Mouse (Mus musculus) splenic B cell, adult 2 months (primary cell): ENCODE data around the gene Cfap20.
A peak's percentile ranks its signal among the peaks of the same experiment; 100 is the strongest.
"Not testable (repeated sequence)": the region's sequence is repeated elsewhere in the genome, so short reads cannot be mapped to it uniquely, and the experiment has no call there.

Source experiments
- DNase-seq: peaks from one replicate; pipeline ENCODE4 v3.0.0-alpha.2; 2011; ENCODE audit warnings: low read depth, low spot score
- H3K27me3 ChIP-seq: 2 replicates; pipeline ENCODE4 v1.6.1; 2012; ENCODE audit warnings: mild to moderate bottlenecking, low read length, moderate library complexity, mixed read lengths; ENCODE audit not compliant: control insufficient read depth, poor library complexity, insufficient read depth, severe bottlenecking
- H3K36me3 ChIP-seq: 2 replicates; pipeline ENCODE4 v1.6.1; 2012; ENCODE audit warnings: mild to moderate bottlenecking, low read length, moderate library complexity, mixed read lengths; ENCODE audit not compliant: control insufficient read depth, poor library complexity, insufficient read depth, severe bottlenecking

The Cfap20 gene

GRCm38 (mm10) chr8:95392604-95393003 is 42.1 kb downstream of the Cfap20 start:
- DNase-seq, result no peak
- Histone ChIP-seq H3K27me3 (no peaks in the 10 kb centered on the region), H3K36me3 (no peaks in the 10 kb centered on the region)

- H3K27me3 ChIP-seq, result no peaks in the 10 kb centered on the region
- no peaks in the 10 kb centered on the region for H3K36me3 ChIP-seq
- peak; percentile 79 for DNase-seq
Measured at GRCm38 (mm10) chr8:95391101-95391500, 43.6 kb downstream of the Cfap20 start.

- Histone ChIP-seq H3K27me3 (no peaks in the 10 kb centered on the region), H3K36me3 (no peaks in the 10 kb centered on the region)
- peak; percentile 15 for DNase-seq
Measured at GRCm38 (mm10) chr8:95390312-95390711, 44.4 kb downstream of the Cfap20 start.

- no peak for DNase-seq
- H3K27me3 ChIP-seq, result no peaks in the 10 kb centered on the region
- no peaks in the 10 kb centered on the region for H3K36me3 ChIP-seq
Measured at GRCm38 (mm10) chr8:95387936-95388335, 46.7 kb downstream of the Cfap20 start.

GRCm38 (mm10) chr8:95387221-95387620 is 47.4 kb downstream of the Cfap20 start:
- no peaks in the 10 kb centered on the region for H3K36me3 ChIP-seq
- DNase-seq, result peak; percentile 14
- no peaks in the 10 kb centered on the region for H3K27me3 ChIP-seq

GRCm38 (mm10) chr8:95386037-95386436 is 48.6 kb downstream of the Cfap20 start:
- H3K36me3 ChIP-seq, result no peaks in the 10 kb centered on the region
- no peaks in the 10 kb centered on the region for H3K27me3 ChIP-seq
- no peak for DNase-seq

GRCm38 (mm10) chr8:95384501-95384900 is 50.2 kb downstream of the Cfap20 start:
- Histone ChIP-seq H3K36me3 (no peaks in the 10 kb centered on the region), H3K27me3 (no peaks in the 10 kb centered on the region)
- no peak for DNase-seq

GRCm38 (mm10) chr8:95381595-95381994 is 53.1 kb downstream of the Cfap20 start:
- H3K36me3 ChIP-seq, result no peaks in the 10 kb centered on the region
- no peak for DNase-seq
- no peaks in the 10 kb centered on the region for H3K27me3 ChIP-seq

GRCm38 (mm10) chr8:95380953-95381352 is 53.7 kb downstream of the Cfap20 start:
- Histone ChIP-seq H3K36me3 (no peaks in the 10 kb centered on the region), H3K27me3 (no peaks in the 10 kb centered on the region)
- DNase-seq, result peak; percentile 31

- not testable (repeated sequence) for H3K36me3 ChIP-seq, DNase-seq, H3K27me3 ChIP-seq
Measured at GRCm38 (mm10) chr8:95378928-95379327, 55.7 kb downstream of the Cfap20 start.

GRCm38 (mm10) chr8:95377863-95378291 is 56.8 kb downstream of the Cfap20 start:
- DNase-seq, result no peak
- Histone ChIP-seq H3K36me3 (no peaks in the 10 kb centered on the region), H3K27me3 (no peaks in the 10 kb centered on the region)

GRCm38 (mm10) chr8:95377101-95377500 is 57.6 kb downstream of the Cfap20 start:
- Histone ChIP-seq H3K27me3 (no peaks in the 10 kb centered on the region), H3K36me3 (no peaks in the 10 kb centered on the region)
- DNase-seq, result no peak

- Histone ChIP-seq H3K36me3 (no peaks in the 10 kb centered on the region), H3K27me3 (no peaks in the 10 kb centered on the region)
- DNase-seq, result no peak
Measured at GRCm38 (mm10) chr8:95376309-95376999, 58.2 kb downstream of the Cfap20 start.

- H3K27me3 ChIP-seq, result no peaks in the 10 kb centered on the region
- H3K36me3 ChIP-seq, result no peaks in the 10 kb centered on the region
- DNase-seq, result no peak
Measured at GRCm38 (mm10) chr8:95375374-95375930, 59.2 kb downstream of the Cfap20 start.

GRCm38 (mm10) chr8:95374429-95374828 is 60.2 kb downstream of the Cfap20 start:
- no peaks in the 10 kb centered on the region for H3K36me3 ChIP-seq
- H3K27me3 ChIP-seq, result no peaks in the 10 kb centered on the region
- DNase-seq, result no peak
